Mouse (Mus musculus) myocyte (in vitro differentiated cells): ENCODE data around the gene Lpin2.

Experiments
- POLR2A ChIP-seq: IDR thresholded peaks from one replicate; pipeline ENCODE4 v1.6.1; 2011; ENCODE audit warnings: low read depth, mild to moderate bottlenecking, control low read depth, moderate library complexity; ENCODE audit not compliant: insufficient read length
- USF1 ChIP-seq: IDR thresholded peaks from one replicate; pipeline ENCODE4 v1.6.1; 2011; ENCODE audit warnings: low read depth, mild to moderate bottlenecking, control low read depth, moderate library complexity

GRCm38 (mm10) chr17:71171161-71171560, 11.2 kb upstream of the Lpin2 start:
- TF ChIP-seq POLR2A: no peak
- no peak for TF ChIP-seq USF1
